Mouse (Mus musculus) heart, postnatal 0 days (tissue): ENCODE data around the gene Pard3. TPM values are rescaled to one million over a fixed set of nuclear protein-coding genes. Genes with fewer than 3 reads are reported as not detected.

Experiments
- ATAC-seq: fragments of 200-750 bp; cut with Nextera tagmentation; 2 replicates; pipeline ENCODE4 v1.8.0; 2017; ENCODE audit warnings: low read depth, moderate number of reproducible peaks, moderate library complexity; ENCODE audit not compliant: insufficient read depth
- DNase-seq: peaks from one replicate; pipeline ENCODE4 v3.0.0-alpha.2; 2016; ENCODE audit warnings: low spot score
- H3K27ac ChIP-seq: fragments of 300-500 bp; sonication (generic); 2 replicates; pipeline ENCODE4 v1.5.1; 2014; ENCODE audit warnings: low read depth, mild to moderate bottlenecking
- H3K27me3 ChIP-seq: fragments of 300-500 bp; sonication (generic); 2 replicates; pipeline ENCODE4 v1.6.1; 2014; ENCODE audit warnings: low read length, mixed read lengths; ENCODE audit not compliant: control insufficient read depth, insufficient read depth
- H3K36me3 ChIP-seq: fragments of 300-500 bp; sonication (generic); replicated peaks from 2 replicates; pipeline ENCODE4 v1.6.1; 2014; ENCODE audit warnings: low read length, mixed read lengths; ENCODE audit not compliant: control insufficient read depth, insufficient read depth
- H3K4me1 ChIP-seq: fragments of 300-500 bp; sonication (generic); 2 replicates; pipeline ENCODE4 v1.6.1; 2014; ENCODE audit warnings: antibody characterized with exemption; ENCODE audit not compliant: control insufficient read depth, insufficient read depth
- H3K4me2 ChIP-seq: fragments of 300-500 bp; sonication (generic); 2 replicates; pipeline ENCODE4 v1.6.1; 2014; ENCODE audit warnings: low read depth, mild to moderate bottlenecking, low read length, moderate library complexity
- H3K4me3 ChIP-seq: fragments of 300-500 bp; sonication (generic); 2 replicates; pipeline ENCODE4 v1.5.1; 2014; ENCODE audit warnings: low read depth, low read length
- H3K9ac ChIP-seq: fragments of 300-500 bp; sonication (generic); replicated peaks from 2 replicates; pipeline ENCODE4 v1.6.1; 2014; ENCODE audit warnings: low read depth, low read length, mixed read lengths
- H3K9me3 ChIP-seq: fragments of 300-500 bp; sonication (generic); replicated peaks from 2 replicates; pipeline ENCODE4 v1.6.1; 2016; ENCODE audit warnings: low read length; ENCODE audit not compliant: control insufficient read depth
- CTCF ChIP-seq: IDR thresholded peaks from 2 replicates; pipeline ENCODE4 v1.5.1; 2016; ENCODE audit warnings: antibody characterized with exemption, control low read depth, low read depth
- EP300 ChIP-seq: IDR thresholded peaks from 2 replicates; pipeline ENCODE4 v1.6.1; 2016; ENCODE audit warnings: antibody characterized with exemption, low read depth
- WGBS: fragments of 180-500 bp; shearing (Covaris S2); extraction: QIAGEN DNeasy Blood & Tissue Kit; methylation state at CpG from one replicate; pipeline ENCODE4 v1.1.7; 2014; 5-methylcytosine and 5-hydroxymethylcytosine counted together
- polyA plus RNA-seq: library from polyadenylated mRNA; unstranded; fragments of >200 nt; fragmentation: Nextera tagmentation; extraction: Ambion mirVana; gene quantifications from 2 replicates; pipeline ENCODE4 v1.2.1, GENCODE M21; 2015
- total RNA-seq: library from RNA; depleted of rRNA; stranded (reverse); fragments of >200 nt; gene quantifications from 2 replicates; pipeline ENCODE4 v1.2.3, GENCODE M21; 2014; ENCODE audit warnings: low replicate concordance

Gene Pard3
- total and polyA plus RNA-seq, 2 experiments from 2014 or later = 9.2 to 13.8 TPM

GRCm38 (mm10) chr8:127038928-127039327, 24.8 kb upstream of the Pard3 start:
- Histone ChIP-seq H3K9me3 (no peaks in the 10 kb centered on the region), H3K4me2 (no peak overlapping the region), H3K36me3 (no peaks in the 10 kb centered on the region), H3K4me1 (no peaks in the 10 kb centered on the region), H3K27me3 (no peaks in the 10 kb centered on the region), H3K9ac (no peak overlapping the region), H3K4me3 (no peak overlapping the region), H3K27ac (no peak overlapping the region)
- ATAC-seq = no peak
- DNase-seq = no peak
- WGBS = 51% methylated on average over 4 of the region's 4 CpGs
- no peak for TF ChIP-seq EP300
- no peak for TF ChIP-seq CTCF

- no peak overlapping the region for H3K27ac ChIP-seq
- H3K36me3 ChIP-seq = no peaks in the 10 kb centered on the region
- no peak overlapping the region for H3K4me3 ChIP-seq
- H3K4me1 ChIP-seq = no peaks in the 10 kb centered on the region
- H3K4me2 ChIP-seq = no peak overlapping the region
- no peak for TF ChIP-seq CTCF
- no peak for TF ChIP-seq EP300
- no peaks in the 10 kb centered on the region for H3K27me3 ChIP-seq
- no peak for ATAC-seq
- WGBS = 82% methylated on average over 5 of the region's 5 CpGs
- H3K9me3 ChIP-seq = no peaks in the 10 kb centered on the region
- no peak overlapping the region for H3K9ac ChIP-seq
- DNase-seq = no peak
Observed at GRCm38 (mm10) chr8:127049996-127050395, 13.7 kb upstream of the Pard3 start.

DNA sequence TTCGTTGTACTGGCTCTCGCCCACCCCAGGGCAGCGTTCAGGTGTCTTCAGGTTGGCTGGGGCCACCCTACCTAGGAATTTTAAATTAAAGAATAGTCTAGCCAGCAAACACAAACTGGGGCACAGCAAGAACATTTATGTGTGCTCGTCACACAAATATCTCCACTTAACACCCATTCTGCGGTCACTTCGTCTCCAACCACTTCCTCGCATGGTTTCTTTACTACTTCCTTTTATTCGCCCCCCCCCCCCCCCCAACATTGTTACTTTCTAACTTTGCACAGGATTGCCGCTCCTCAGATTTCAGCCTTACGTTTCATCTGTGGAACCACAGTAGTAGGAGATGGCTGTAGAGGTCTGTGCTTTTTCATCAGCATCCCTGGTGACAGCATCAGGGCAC, 11.6 kb upstream of the Pard3 start:
- no peak overlapping the region for H3K27ac ChIP-seq
- TF ChIP-seq EP300 = no peak
- TF ChIP-seq CTCF = no peak
- no peaks in the 10 kb centered on the region for H3K4me1 ChIP-seq
- H3K36me3 ChIP-seq = no peaks in the 10 kb centered on the region
- no peaks in the 10 kb centered on the region for H3K9me3 ChIP-seq
- DNase-seq (no peak), ATAC-seq (no peak)
- H3K9ac ChIP-seq = no peak overlapping the region
- H3K4me3 ChIP-seq = no peak overlapping the region
- H3K4me2 ChIP-seq = no peak overlapping the region
- 37% methylated on average over 10 of the region's 10 CpGs for WGBS
- H3K27me3 ChIP-seq = no peaks in the 10 kb centered on the region

- DNase-seq (no peak), ATAC-seq (no peak)
- Histone ChIP-seq H3K4me1 (no peaks in the 10 kb centered on the region), H3K4me3 (no peak overlapping the region), H3K9ac (no peak overlapping the region), H3K36me3 (no peaks in the 10 kb centered on the region), H3K27ac (no peak overlapping the region), H3K4me2 (no peak overlapping the region), H3K9me3 (no peaks in the 10 kb centered on the region), H3K27me3 (no peaks in the 10 kb centered on the region)
- no peak for TF ChIP-seq EP300
- TF ChIP-seq CTCF = no peak
- 56% methylated on average over 4 of the region's 4 CpGs for WGBS
Observed at GRCm38 (mm10) chr8:127055081-127055480, 8.6 kb upstream of the Pard3 start.

DNA sequence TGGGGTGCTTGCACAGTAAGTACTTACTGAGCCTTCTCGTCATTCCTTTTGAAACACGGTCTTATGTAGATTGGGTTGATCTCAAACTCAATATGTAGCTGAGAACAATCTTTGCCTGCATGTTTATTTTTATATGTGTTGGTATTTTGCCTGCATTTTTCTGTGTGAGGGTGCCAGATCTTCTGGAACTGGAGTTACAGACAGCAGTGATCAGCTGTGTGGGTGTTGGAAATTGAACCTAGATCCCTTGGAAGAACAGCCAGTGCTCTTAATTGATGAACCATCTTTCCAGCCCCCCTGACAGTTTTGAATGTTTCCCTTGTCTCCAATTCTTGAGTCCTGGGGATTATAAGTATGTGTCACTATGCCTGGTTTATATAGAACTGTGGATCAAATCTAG, 4.9 kb upstream of the Pard3 start:
- DNase-seq = no peak
- no peak overlapping the region for H3K4me2 ChIP-seq
- H3K27ac ChIP-seq = no peak overlapping the region
- no peak for ATAC-seq
- no peaks in the 10 kb centered on the region for H3K9me3 ChIP-seq
- no peaks in the 10 kb centered on the region for H3K27me3 ChIP-seq
- H3K9ac ChIP-seq = no peak overlapping the region
- H3K4me3 ChIP-seq = no peak overlapping the region
- H3K36me3 ChIP-seq = no peaks in the 10 kb centered on the region
- WGBS = 80% methylated on average over 2 of the region's 2 CpGs
- TF ChIP-seq EP300 (no peak), CTCF (no peak)
- H3K4me1 ChIP-seq = peaks cover 7% of the 10 kb centered on the region; the same call in 1 of the 2 replicates

DNA sequence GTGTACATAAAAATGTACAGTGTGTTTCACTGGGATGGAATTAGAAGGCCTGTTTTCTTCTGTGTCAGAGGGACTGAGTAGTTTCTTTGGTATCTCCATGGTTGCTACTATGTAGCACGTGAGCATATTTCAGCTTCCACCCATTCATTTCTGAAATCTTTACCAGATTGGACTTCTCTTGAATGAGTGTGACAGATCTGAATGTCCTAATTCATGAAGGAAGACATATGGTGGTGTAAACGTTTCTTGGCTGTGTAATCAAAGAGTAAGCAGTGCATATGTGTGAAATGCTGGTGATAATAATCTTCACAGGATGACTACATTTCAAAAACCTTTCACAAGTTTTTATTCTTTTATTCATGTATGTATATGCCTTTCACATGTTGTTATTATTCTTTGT, 3.9 kb upstream of the Pard3 start:
- TF ChIP-seq CTCF (no peak), EP300 (no peak)
- Histone ChIP-seq H3K4me1 (peaks cover 7% of the 10 kb centered on the region; the same call in 1 of the 2 replicates), H3K9me3 (no peaks in the 10 kb centered on the region), H3K4me2 (no peak overlapping the region), H3K27me3 (no peaks in the 10 kb centered on the region), H3K36me3 (no peaks in the 10 kb centered on the region), H3K9ac (no peak overlapping the region), H3K27ac (no peak overlapping the region), H3K4me3 (no peak overlapping the region)
- no peak for DNase-seq
- ATAC-seq = no peak
- WGBS = 52% methylated on average over 2 of the region's 2 CpGs
